Mouse (Mus musculus) bone marrow, adult 2 months (tissue): ENCODE results near the gene Snx4.

Experiments
- CTCF ChIP-seq: fragments of 200-500 bp; IDR thresholded peaks from 2 replicates; pipeline ENCODE4 v1.5.1; 2011; ENCODE audit warnings: low read length, control low read depth; ENCODE audit not compliant: control insufficient read depth, insufficient read depth
- POLR2A ChIP-seq: fragments of 200-500 bp; IDR thresholded peaks from 2 replicates; pipeline ENCODE4 v1.6.1; 2011; ENCODE audit warnings: low read depth, mild to moderate bottlenecking, control low read depth, low read length, borderline replicate concordance; ENCODE audit not compliant: control insufficient read depth

GRCm38 (mm10) chr16:33338492-33338891, 87.2 kb downstream of the Snx4 start:
- TF ChIP-seq CTCF: no peak
- no peak for TF ChIP-seq POLR2A
